Mouse (Mus musculus): ENCODE measurements around the gene Wwox.

Wwox gene

DNA sequence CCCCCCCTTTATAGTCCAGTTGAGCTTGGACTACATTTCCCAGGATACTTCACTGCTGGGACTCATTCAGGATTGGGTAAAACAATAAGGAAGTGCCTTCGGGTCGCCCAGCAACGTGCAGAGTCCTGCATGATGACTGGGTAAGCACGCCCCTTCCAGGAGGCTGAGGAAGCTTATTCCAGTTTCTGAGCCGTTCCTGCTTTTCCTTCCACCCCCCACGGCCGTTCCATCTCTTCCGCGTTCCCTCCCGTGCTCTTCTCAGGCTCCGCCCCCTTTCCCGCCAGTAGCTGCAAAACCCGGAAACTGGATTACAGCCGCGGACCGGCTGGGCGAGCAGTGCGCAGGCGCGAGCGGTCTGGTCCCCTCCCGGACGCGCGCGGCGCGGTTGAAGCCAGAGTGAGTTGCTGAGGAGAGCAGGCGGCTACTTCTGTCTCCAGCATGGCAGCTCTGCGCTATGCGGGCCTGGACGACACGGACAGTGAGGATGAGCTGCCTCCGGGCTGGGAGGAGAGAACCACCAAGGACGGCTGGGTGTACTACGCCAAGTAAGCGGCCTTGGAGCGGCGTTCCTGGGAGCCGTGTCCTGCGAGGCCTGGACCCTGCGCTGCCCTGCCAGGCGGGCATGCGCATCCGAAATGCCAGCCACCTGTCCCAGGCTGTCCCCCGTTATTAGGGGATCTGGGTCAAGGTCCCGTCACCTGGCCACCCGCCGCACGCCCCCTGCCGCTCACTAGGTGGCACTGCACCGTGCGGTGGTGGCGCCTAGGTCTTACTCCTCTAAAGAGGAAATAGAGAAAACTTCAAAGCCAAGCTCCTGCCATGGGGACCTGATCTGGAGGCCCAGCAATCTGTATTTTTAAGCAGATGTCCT, at the start of gene Wwox:
Wwox (plus strand) TSS at position 322 of the 871 bp plus-strand sequence.
- DNase-seq (ENCODE audit: low spot score): peak; percentile 98

DNA sequence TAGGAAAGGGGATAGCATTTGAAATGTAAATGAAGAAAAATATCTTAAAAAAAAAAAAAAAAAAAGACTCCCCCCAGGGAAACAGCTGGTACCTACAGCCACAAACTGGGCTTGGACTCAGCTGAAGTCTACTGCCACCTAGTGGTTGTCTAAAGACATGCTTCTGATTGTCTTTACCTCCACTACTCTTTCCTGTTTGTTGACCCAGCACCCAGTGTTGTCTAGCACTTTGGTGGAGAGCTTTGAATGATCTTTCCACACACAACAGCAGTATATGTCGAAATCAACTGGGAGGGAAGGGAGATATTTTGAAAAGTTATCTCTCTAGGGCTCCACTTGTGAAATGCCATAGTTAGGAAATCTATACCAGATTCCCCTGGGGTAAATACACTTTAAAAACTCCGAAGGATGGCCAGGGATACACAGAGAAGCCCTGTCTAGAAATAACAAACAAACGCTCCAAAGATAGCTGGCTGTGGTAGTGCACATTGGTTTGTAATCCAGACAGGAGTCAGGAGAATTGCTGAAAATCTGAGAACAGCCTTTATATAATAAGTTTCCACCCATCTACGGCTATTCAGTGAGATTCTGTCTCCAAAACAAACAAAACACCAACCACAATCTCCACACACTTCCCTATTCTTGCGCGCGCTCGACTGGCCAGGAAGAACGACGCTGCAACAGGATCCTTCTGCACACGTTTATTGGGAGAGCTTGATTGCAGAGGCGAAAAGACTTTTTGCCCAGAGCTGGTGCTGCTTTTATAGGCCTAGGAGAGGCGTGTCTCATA, 48.8 kb upstream of the Wwox start:
- no peak for DNase-seq (ENCODE audit: low spot score)

DNA sequence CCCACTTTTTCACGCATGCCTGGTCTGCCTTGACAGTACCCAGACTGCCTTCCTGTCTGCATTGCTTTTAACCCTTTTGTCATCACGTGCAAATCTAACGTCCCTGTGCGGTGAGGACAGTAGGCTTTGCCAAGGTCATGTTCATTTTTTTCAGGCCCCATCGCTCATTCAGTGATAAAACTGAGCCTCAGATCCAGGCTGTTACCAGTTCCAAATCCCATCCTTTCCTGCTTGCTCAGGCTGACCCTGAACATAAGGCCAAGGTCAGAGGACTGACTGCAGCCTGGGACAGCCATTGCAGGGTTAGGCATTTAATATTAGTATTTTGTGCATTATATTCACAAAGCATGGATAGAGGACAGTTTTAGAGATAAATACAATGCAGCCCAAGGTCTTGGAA, 41.1 kb upstream of the Wwox start:
- DNase-seq (ENCODE audit: low spot score): no peak

DNA sequence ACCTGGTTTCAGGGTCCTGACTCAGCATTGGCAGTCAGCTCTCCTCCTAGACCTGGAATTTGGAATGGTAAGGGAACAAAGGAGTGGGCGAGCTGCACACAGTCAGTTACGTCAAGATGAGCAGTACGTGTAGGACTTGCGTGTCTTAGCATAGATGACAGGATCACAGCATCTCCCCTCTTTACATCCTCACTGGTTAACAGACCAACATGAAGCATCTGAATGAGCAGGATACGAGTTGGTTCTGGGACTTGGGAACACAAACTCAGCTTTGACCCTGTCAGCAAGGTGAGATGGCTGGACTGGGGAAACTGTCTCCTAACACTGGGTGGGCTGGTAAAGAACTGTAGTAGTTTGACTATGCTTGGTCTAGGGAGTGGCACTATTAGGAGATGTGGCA, 40.2 kb upstream of the Wwox start:
- DNase-seq (ENCODE audit: low spot score): no peak

DNA sequence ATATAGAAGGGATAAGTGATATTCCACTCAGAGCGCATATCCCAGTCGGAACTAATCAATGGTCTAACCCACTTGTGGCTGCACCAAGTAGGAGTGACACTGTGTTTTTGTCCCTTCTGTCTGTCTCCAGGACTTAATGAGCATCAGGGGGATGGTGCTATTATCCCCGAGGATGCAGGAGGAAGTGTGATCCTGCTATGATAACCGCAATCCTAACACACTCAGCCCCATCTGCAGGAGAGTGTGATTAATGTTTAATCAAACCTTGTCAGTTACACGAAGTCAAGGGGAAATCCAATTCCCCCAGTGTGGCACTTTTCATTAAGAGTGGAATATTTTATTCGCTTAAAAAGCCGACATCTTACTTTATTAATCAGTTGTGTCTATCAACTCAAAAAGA, 37.8 kb upstream of the Wwox start:
- no peak for DNase-seq (ENCODE audit: low spot score)

DNA sequence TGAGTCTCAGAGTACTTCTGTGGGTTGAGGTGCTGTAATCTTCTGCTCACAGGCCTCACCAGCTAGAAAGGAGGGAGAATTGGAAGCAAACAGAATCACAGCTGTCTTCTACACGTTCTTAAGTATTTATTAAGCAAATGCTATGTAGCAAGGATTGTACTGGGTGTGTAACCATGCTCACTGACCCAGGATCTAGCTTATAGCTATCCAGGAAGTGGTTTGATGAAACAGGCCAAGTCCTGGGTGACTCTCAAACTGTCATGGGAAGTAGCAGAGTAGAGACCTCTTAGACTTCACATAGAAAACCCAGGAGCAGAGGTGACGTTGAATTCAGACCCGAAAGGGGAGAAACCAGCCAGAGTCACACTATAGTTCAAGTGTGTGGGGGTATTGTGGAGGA, 28.0 kb upstream of the Wwox start:
- DNase-seq (ENCODE audit: low spot score): no peak

DNA sequence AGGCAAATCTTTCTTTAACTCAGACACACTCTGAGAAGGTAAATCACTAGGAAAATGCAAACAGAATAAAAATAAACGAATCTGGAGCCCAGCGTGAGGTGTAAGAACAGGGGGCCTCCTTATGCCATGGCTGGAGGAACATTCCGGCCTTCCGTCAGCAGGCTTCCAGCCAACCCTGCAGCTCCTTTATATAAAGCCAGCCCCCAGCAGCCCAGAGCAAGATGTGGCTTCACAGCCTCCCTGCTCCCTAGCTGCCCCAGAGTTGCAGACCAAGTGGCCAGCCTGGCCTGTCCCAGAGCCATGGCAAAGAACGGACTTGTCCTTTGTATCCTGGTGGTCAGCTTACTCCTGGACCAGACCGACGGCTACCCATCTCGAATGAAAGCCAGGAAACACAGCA, 21.7 kb upstream of the Wwox start, which contains the start of gene Clec3a:
Clec3a (plus strand) TSS at position 301 of the 400 bp plus-strand sequence.
- no peak for DNase-seq (ENCODE audit: low spot score)

DNA sequence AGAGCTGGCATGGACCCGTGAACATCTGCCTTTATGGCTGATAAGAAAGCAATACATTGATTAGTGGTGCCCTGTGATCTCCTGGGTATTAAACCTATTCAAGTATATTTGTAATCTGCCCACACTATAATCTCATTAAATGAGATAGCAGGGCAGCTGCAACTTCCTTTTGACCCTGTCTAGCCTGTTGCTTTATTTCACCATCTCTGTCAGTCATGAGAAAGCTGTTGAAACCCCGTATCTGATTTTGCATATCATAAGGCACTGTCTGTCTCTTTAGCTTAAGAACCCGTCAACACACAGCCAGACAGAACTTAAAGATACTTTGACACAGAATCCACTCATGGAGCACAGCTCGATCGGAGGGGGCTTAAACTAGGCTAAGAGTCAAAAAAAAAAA, 21.0 kb upstream of the Wwox start:
- no peak for DNase-seq (ENCODE audit: low spot score)

DNA sequence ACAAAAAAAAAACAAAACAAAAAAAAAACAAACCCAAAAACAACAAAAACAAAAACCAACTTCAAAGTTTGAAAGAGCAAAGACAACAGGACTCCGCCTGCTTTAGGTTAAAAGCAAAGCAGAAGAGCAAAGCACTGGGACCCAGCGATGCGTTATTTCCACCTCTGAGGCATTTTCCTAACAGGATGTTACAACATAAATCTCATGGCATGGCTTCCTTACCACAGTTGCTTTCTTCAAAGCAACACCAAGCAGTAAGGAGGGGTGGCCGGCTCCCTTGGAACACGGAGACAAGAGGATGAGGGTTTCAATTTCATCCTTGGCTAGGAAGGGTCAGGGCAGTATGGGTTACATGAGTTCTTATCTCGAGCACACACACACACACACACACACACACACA, 20.6 kb upstream of the Wwox start:
- no peak for DNase-seq (ENCODE audit: low spot score)

DNA sequence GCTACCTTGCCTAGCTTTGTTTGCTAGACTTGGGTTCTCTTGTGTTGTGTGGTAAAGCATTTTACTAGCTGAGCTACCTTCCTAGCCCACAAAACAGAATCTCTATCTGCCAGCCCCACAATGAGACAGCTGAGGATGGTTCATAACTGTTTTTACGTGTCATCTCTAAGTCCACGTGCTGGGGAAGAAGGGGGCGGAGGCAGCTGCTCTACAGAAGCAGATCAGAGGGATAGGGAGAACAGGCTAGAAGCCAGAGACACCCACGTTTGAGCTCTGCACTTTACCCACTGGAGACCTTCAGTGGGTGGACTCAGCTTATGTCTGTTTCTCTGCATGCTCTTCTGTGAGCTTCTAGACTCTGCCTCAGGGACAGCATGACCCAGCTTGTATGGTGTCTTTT, 17.9 kb upstream of the Wwox start:
- DNase-seq (ENCODE audit: low spot score): no peak

DNA sequence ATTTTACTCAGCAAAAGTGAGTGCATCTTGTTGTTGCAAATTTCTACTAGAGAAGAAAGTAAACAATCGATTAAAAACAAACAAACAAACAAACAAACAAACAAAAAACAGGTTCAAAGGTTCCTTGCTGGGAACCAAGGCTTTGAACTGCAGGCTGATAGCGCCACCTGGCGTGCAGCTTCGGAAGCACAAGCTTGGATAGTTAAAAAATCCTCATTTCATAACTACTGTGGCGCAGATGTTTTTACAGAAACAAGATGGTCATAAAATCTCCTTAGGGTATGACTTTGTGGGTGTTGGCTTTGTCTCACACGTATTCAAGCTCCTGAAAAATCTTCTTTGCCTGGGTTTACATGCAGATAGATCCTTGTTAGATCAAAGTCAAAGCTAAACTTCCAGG, 1.2 kb upstream of the Wwox start:
- DNase-seq (ENCODE audit: low spot score): no peak

DNA sequence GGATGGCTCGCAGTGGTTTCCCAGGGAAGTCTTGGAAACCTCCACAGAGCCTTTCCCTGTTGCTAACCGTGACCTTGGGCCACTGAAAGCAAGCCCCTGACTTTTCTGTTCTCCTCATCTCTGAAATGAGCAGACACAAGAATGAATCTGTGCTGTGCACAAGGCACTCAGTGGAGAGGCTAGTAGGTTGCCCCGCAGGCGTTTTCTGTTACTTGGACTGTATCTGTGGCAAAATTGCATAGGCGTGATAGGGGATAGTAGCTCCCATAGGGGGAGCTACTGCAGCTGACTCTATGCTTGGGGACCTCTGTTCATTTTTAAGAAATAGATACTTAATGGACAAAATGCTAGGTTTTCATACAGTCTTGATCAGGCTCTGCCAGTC, 742 bp downstream of the Wwox start:
- no peak for DNase-seq (ENCODE audit: low spot score)

DNA sequence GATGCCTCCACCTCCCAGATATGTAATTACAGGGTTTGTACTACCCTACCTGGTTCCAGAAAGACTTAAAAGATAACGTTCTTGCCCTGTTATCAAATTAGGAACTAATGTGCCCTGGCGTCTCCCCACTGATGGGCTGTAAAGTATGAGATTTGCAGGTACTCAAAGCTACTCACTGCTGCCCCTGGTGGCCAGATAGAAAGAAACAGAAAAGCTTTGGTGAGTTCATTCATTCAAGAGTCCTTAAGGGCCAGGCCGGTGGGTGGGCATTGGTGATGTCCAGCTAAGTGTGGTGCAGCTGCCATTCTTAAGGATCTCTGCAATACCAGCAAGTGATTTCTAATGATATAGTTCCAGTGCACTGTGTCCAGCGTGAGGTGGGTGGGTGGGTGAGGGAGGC, 2.2 kb downstream of the Wwox start:
- DNase-seq (ENCODE audit: low spot score): no peak

DNA sequence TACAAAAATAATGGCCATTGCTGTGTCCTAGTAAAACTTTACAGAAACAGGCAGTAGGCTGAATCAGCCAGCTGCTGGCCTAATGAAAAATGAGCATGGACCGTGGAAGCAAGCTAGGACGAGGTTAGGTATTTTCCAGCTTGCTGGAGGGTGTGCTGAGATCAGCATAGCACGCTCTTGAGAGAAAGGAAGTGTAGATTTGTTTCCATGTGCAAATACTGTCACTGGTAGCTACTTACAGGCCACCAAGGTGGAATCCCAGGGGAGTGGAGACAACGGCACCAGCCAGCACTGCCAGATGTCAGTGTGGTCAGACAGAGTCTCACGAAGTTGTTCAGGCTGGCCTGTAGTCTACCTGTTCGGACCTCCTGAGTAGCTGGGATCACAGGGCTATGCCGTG, 7.4 kb downstream of the Wwox start:
- DNase-seq (ENCODE audit: low spot score): no peak

DNA sequence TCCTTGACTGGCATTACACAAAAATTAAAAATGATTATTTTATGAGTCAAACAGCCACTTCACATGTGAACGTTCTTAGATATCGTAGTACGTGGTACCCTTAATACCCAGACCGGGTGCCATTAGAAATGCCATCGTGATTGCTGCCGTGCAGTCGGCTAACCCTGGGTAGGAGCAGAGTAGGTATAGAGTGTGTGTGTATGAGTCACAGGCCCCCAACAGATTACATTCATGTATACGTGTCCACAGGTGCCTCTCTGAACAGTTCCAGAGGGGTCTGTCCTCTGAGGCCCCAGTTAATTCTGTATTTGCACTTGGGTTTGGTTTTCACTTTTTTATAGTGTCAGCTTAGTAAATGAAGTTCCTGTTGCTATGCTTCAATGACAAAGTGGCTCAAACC, 12.8 kb downstream of the Wwox start:
- DNase-seq (ENCODE audit: low spot score): no peak

DNA sequence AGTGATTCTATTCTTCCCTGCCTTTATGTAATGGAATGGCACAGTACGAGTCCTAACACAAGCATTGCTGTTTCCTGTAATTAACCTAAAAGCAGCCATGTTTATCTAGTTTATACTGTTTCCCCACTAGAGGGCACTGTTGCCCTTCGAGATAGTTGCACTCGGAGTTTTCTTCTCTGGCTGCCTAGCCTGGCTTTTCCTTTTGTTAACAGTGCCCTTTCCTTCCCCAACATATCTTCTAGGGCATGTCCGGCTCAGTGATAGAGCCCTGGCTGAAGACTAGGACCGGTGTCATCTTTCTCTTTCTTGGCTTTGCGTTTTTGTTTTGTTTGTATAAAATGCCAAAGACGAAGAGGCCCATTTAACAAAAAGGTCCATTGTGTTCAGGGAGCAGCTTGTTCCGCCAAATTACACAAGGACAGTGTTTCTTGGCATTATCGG, 13.3 kb downstream of the Wwox start:
- DNase-seq (ENCODE audit: low spot score): peak; percentile 72

DNA sequence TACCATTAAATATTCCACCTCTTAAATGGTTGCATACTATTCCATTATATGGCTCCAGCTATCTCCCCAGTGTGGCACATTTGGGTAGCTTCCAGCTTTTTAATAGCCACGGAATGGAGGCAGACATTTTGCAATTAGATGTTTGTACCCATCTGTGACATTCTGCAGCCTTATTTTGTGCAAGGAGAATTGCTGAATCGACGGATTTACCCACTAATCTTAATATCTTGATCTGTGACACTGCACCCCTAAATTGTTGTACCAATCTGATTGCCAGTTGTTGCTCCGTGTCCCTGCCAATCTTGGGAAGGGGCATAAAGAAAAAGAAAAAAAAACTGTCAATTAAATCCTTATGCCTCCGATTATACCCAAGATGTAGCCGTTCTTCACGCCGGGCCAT, 15.8 kb downstream of the Wwox start:
- DNase-seq (ENCODE audit: low spot score): no peak

DNA sequence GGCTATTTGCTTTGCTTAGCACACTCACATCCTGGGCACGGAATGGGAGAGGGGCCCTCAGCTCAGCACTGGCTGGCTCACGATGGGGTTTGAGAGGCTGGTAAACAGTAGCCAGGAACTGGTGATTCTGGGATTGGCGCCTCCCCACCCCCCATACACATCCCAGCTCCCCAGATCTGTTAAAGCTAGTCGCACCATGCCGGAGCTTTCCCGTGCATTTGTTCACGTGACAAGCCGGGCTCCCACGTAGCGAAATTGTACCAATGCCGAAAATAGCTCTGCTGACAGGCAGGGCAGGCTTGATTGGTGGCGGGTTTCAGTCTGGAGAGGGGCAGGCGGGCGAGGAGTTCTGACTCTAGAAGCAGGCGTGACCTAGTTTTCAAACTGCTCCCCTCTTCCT, 16.5 kb downstream of the Wwox start:
- DNase-seq (ENCODE audit: low spot score): no peak

DNA sequence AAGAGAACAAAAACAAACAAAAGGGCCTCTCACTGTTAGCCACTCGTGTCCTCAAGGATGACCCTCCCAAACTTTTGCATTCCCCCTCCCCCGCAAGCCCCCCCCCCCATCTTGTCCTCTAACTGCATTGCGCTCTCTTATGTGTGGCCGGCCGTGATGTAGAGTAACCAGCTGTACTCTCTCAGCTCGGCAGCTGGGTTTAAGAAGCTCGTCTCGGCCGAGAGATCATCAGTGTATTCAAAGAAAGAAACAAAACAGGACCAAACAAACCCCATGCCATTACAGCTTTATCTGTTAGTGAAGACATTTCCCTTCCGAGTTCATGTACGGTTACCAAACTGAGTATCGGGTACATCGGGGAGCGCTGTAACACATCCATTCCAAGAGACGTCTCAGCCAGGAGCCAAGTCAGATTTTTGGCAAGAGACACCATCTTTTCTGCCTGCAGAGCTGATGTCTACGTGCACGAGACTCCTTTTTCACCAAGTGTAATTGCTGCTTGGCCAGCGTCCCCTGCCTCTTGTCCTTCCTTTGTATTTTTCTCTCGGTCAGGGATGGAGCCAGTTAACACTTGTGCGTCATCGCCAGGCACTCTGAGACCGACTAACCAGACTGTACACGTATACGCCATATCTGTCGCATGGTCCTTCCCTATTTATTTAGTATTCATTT, 18.8 kb downstream of the Wwox start:
- DNase-seq (ENCODE audit: low spot score): no peak

DNA sequence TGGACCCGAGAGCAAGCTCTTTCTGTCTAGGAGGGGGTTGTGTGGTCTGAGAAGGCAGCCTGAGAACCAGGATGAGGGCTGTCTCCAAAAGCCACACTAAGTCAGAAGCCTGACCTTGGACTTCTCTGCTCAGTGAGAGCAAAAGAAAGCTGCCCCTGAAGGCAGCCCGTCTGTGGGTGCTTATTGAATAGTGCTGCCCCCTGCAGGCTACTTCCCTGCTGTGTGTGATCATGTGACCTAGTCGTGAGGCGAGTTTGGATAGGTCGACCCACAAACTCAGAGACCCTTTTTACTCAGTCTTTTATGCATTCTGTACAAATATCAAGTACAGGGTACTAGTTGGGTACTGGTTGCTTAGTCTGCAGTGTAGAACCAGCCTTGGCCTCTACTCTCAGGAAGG, 21.1 kb downstream of the Wwox start:
- DNase-seq (ENCODE audit: low spot score): no peak

DNA sequence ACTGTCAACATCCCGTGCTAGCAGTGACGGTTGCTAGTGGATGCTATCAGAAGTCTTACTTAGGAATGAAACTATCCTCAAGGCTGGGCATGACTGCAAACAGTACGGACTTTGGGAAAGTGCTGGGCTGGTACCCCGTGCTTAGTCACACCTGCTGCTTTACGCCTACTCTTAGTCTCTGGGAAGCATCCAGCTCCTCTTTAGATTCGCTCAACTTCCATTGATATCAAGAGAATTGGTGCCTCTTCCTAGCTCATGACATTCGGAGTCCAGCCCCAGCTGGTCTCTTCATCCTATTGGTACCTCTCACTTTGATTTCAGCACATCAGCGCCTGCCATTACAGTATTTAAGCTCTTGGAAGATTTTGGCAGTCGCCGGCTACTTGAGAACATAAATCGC, 23.1 kb downstream of the Wwox start:
- no peak for DNase-seq (ENCODE audit: low spot score)

DNA sequence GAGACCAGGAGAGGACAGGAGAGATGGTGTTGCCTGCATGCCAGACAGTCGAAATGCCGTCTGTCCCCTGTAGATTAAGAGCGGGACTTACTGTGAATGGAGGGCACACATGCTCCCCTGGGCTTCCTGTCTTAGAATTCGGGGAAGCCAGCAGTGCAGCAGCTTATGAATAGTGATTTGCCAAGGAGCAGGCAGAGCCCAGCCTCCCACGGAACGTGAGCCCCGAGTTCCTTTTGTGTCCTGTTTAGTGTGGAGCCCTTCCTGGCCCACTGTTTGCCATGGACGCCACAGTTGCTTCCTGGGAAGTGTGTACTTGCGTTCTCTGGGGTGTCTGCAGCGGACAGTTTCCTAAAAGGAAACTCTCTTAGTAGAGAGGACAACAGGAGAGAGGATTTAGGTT, 23.9 kb downstream of the Wwox start:
- DNase-seq (ENCODE audit: low spot score): no peak
